Mouse (Mus musculus): ENCODE measurements around the gene Zfp109.

The Zfp109 gene

GRCm38 (mm10) chr7:24207488-24208261 lies 29.7 kb downstream of the Zfp109 start:
- peak; percentile 65 for DNase-seq (ENCODE audit: low read depth, low spot score)

GRCm38 (mm10) chr7:24196961-24197360 lies 40.4 kb downstream of the Zfp109 start:
- DNase-seq (ENCODE audit: low read depth, low spot score), result no peak

- no peak for DNase-seq (ENCODE audit: low read depth, low spot score)
Observed at GRCm38 (mm10) chr7:24193157-24193556, 44.2 kb downstream of the Zfp109 start.

- DNase-seq (ENCODE audit: low read depth, low spot score), result no peak
Observed at GRCm38 (mm10) chr7:24191361-24191760, 46.0 kb downstream of the Zfp109 start.

- DNase-seq (ENCODE audit: low read depth, low spot score), result no peak
Observed at GRCm38 (mm10) chr7:24189571-24189944, 47.8 kb downstream of the Zfp109 start.

- no peak for DNase-seq (ENCODE audit: low read depth, low spot score)
Observed at GRCm38 (mm10) chr7:24188901-24189570, 48.3 kb downstream of the Zfp109 start.

GRCm38 (mm10) chr7:24187611-24188010 lies 49.7 kb downstream of the Zfp109 start:
- no peak for DNase-seq (ENCODE audit: low read depth, low spot score)
